Mouse (Mus musculus): ENCODE data around the gene Clrn1.
"Not testable (repeated sequence)": the region's sequence is repeated elsewhere in the genome, so short reads cannot be mapped to it uniquely, and the experiment has no call there.

Gene Clrn1

GRCm38 (mm10) chr3:58884801-58885573, at the start of gene Clrn1:
Gene Clrn1, minus strand, starts transcription at chr3:58885340.
- DNase-seq (ENCODE audit: low spot score), result no peak

GRCm38 (mm10) chr3:58924027-58924426, 38.9 kb upstream of the Clrn1 start:
- no peak for DNase-seq (ENCODE audit: low spot score)

- DNase-seq (ENCODE audit: low spot score), result no peak
Measured at GRCm38 (mm10) chr3:58923140-58923539, 38.0 kb upstream of the Clrn1 start.

- no peak for DNase-seq (ENCODE audit: low spot score)
Measured at GRCm38 (mm10) chr3:58922636-58923035, 37.5 kb upstream of the Clrn1 start.

- DNase-seq (ENCODE audit: low spot score), result no peak
Measured at GRCm38 (mm10) chr3:58921316-58921715, 36.2 kb upstream of the Clrn1 start.

- no peak for DNase-seq (ENCODE audit: low spot score)
Measured at GRCm38 (mm10) chr3:58904656-58905055, 19.5 kb upstream of the Clrn1 start.

- no peak for DNase-seq (ENCODE audit: low spot score)
Measured at GRCm38 (mm10) chr3:58902051-58902758, 17.1 kb upstream of the Clrn1 start.

GRCm38 (mm10) chr3:58895131-58895530, 10.0 kb upstream of the Clrn1 start:
- no peak for DNase-seq (ENCODE audit: low spot score)

GRCm38 (mm10) chr3:58894529-58894928, 9.4 kb upstream of the Clrn1 start:
- DNase-seq (ENCODE audit: low spot score), result no peak

GRCm38 (mm10) chr3:58889670-58890069, 4.5 kb upstream of the Clrn1 start:
- no peak for DNase-seq (ENCODE audit: low spot score)

GRCm38 (mm10) chr3:58888131-58888715, 3.1 kb upstream of the Clrn1 start:
- no peak for DNase-seq (ENCODE audit: low spot score)

GRCm38 (mm10) chr3:58887719-58888118, 2.6 kb upstream of the Clrn1 start:
- no peak for DNase-seq (ENCODE audit: low spot score)

GRCm38 (mm10) chr3:58883511-58883907, 1.6 kb downstream of the Clrn1 start:
- no peak for DNase-seq (ENCODE audit: low spot score)

- DNase-seq (ENCODE audit: low spot score), result no peak
Measured at GRCm38 (mm10) chr3:58882878-58883510, 2.1 kb downstream of the Clrn1 start.

- DNase-seq (ENCODE audit: low spot score), result no peak
Measured at GRCm38 (mm10) chr3:58881016-58881415, 4.1 kb downstream of the Clrn1 start.

GRCm38 (mm10) chr3:58880181-58880580, 5.0 kb downstream of the Clrn1 start:
- DNase-seq (ENCODE audit: low spot score), result no peak

- DNase-seq (ENCODE audit: low spot score), result not testable (repeated sequence)
Measured at GRCm38 (mm10) chr3:58871882-58872281, 13.3 kb downstream of the Clrn1 start.

- no peak for DNase-seq (ENCODE audit: low spot score)
Measured at GRCm38 (mm10) chr3:58865690-58866089, 19.4 kb downstream of the Clrn1 start.

GRCm38 (mm10) chr3:58862976-58863375, 22.2 kb downstream of the Clrn1 start:
- DNase-seq (ENCODE audit: low spot score), result no peak

- no peak for DNase-seq (ENCODE audit: low spot score)
Measured at GRCm38 (mm10) chr3:58843415-58843814, 41.7 kb downstream of the Clrn1 start.

GRCm38 (mm10) chr3:58833442-58834160, 51.5 kb downstream of the Clrn1 start:
- no peak for DNase-seq (ENCODE audit: low spot score)

- no peak for DNase-seq (ENCODE audit: low spot score)
Measured at GRCm38 (mm10) chr3:58832888-58833287, 52.3 kb downstream of the Clrn1 start.

Data from c-Kit-positive CD71-positive TER-119-positive erythroid progenitor cells, embryonic 14.5 days (primary cell).